Mouse (Mus musculus) frontal cortex, adult 2 months (tissue): ENCODE results near the gene Rex1bd. TPM values are rescaled to one million over a fixed set of nuclear protein-coding genes. Genes with fewer than 3 reads are reported as not detected.
"Not testable (repeated sequence)": the region's sequence is repeated elsewhere in the genome, so short reads cannot be mapped to it uniquely, and the experiment has no call there.

Experiments used
- DNase-seq, 2 experiments: peaks; one replicate each; pipeline ENCODE4 v3.0.0; 2022; ENCODE audit warnings: low spot score in 1 of 2; ENCODE audit errors: extremely low spot score in 1 of 2
- polyA plus RNA-seq: library from polyadenylated mRNA; depleted of rRNA; stranded (reverse); fragments of >200 nt; gene quantifications from 2 replicates; pipeline ENCODE4 v1.2.3, GENCODE M21; 2012

Rex1bd gene
- polyA plus RNA-seq, 1 experiment = 197 TPM

DNA sequence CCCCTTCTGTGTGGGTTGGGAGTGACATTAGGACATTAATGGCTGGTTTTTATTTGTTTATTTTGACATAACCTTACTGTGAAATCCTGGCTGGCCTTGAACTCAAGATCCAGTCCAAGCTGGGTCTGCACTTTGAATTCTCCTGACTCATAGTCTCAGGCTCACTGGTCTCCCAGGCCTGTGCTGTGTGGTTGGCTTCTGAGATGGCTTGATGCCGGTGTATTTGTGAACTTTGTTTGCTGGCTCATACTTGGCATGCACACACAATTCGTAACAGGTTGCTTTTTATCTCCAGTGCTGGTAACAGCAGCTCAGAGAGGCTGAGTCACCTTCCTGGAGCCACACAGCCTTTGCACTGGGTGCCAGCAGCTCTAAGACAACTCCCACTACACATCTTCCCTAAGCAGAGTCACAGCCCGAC is 23.2 kb upstream of the Rex1bd start:
- no peak for DNase-seq

DNA sequence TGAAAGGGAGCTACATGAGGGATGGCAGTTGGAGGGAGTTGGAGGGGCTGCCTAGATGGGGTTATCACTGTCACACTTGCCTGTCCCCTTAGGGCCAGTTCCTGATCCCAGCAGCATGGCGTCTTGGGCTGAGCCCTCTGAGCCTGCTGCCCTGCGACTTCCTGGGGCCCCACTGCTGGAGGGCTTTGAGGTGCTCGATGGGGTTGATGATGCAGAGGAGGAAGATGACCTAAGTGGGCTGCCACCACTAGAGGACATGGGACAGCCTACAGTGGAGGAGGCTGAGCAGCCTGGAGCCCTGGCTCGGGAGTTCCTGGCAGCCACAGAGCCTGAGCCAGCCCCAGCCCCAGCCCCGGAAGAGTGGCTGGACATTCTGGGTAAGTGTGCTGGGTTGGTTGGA is 22.7 kb upstream of the Rex1bd start:
- no peak for DNase-seq

DNA sequence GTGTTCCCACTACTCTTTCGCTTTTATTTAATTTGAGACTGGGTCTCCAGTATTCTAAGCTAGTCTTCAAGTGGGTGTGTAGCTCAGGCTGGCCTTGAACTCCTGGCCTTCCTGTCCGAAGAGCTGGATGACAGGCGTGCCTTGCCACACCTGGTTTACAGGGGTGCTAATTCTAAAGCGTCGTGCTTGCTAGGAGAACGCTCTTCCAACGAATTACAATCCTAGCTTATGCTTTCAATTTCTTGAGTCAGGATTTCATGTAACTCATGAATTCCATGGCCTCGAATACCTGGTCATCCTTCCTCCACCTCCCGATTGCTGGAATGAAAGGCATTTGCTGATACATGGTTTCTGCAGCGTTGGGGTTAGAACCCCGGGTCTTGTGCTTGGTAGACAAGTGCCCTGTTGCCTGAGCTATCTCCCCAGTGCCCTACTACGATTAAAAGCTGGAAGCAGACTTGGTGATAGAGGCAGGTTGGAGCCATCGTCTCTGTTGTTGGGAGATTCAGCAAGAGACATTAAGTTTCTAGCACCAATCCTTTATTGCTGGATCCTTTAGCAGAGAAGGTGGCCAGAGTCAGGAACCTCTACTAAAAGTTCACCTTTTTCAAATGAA is 21.7 kb upstream of the Rex1bd start:
- no peak for DNase-seq

DNA sequence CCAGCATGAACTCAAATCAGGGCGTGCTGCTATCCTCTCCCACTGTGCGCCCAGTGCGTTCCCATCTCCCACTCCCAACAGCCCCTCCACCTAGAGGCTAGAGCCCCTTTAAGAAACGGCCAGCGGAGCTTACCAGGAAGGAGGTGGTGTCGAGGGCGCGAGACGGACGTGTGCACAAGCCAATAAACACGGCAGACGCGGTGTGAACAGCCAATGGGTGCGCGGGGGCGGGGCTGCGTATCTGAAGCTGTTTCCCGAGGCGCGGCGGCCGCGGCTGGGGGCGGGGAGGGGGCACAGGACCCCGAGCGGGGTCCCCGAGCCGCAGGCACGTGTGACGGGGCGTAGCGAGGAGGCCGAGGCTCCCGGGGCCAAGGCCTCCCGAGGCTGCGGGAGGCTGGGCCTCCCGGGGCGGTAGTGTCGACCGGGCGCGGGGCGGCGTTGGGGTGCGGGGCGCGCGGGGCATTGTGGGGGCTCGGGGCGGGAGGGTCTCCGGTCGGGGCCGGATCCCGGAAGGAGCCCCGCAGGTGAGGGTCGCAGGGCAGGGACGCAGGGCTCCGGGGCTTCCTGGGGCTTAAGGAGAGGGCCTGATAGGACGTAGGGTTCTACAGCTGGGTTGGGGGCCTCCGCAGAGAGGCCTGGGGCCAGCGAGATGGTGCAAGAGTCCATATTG is 21.1 kb upstream of the Rex1bd start, which contains the start of the genes Fkbp8 and Kxd1:
Fkbp8 (plus strand) TSS at position 213 of the 670 bp plus-strand sequence.
Kxd1 (minus strand) TSS at position 445 of the 670 bp plus-strand sequence.
- peak; percentile 94 to 100 for DNase-seq

- DNase-seq = no peak
These were observed 20.6 kb upstream of the Rex1bd start for GRCm38 (mm10) chr8:70527111-70527511.

DNA sequence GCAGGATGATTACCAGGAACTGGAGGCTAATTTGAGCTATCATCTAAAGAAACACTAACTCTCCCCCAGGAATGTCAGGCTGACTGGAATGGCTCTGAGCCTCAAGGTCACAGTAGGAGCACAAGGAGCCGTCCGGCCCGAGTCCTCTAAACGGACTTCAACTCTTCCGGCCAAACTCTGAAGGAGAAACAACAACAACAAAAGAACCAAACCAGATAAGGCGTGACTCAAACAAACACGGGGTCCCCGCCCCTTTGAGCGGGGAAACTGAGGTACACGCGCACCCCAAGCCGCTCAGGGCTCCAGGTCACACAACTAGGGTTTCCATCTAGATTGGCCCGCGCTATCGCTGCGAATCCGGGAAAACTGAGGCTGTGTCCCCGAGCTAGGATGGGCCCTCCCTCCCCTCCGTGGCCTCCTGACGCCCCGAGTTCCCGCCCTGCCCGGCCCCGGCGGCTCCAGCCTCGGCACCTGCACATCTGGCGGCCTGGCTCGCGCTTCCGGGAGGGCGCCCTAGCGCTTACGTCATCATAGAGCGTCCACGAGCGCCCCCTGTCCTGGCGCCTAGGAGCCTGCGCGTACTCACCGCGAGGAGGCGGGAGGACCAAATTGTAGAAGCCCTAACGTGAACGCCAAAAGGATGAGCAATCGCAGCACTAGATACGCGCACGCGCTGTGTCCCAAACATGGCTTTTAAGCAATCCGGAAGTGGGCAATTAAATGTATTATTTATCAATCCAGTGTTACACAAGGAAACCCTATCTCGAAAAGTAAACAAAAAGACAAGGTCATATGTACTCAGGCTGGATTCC is 16.2 kb upstream of the Rex1bd start:
- peak; percentile 92 to 97 for DNase-seq

- no peak for DNase-seq
These were observed 13.1 kb upstream of the Rex1bd start for GRCm38 (mm10) chr8:70519606-70520005.

- DNase-seq = peak in 1 of 2 experiments; percentile 51
These were observed 12.5 kb upstream of the Rex1bd start for GRCm38 (mm10) chr8:70519043-70519442.

DNA sequence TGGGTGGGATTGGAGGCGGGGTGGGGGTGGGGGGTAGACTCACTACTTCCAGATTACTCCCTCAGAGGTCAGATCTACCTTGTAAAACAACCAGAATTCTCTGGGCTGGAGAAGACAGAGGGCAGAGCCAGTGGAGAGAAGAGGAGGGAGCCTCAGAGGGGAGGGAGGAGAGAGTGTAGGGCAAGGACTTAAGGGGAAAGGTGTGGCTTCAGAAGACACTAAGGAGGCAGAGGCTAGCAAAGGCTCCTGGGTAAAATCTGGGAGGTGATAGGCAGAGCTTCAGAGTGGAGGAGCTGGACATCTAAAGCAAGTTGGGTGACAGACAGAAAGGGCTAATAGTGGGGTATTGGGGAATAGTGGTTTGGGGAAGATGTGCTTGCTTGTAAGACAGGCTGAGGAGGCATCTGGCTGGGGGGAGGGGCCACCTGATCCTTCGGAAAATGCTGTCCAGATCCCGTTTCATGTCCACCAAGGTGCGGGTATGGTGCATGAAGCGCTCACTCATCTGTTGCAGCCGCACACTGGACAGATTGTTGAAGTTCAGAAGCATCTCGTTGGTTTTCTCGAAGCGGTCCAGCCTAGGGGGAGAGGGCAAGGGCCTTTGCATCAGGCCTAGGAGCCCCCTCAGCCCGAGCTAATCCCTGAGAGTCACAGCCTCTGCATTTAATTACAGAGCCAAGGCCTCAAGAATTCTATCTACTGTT is 11.5 kb upstream of the Rex1bd start:
- DNase-seq = no peak

DNA sequence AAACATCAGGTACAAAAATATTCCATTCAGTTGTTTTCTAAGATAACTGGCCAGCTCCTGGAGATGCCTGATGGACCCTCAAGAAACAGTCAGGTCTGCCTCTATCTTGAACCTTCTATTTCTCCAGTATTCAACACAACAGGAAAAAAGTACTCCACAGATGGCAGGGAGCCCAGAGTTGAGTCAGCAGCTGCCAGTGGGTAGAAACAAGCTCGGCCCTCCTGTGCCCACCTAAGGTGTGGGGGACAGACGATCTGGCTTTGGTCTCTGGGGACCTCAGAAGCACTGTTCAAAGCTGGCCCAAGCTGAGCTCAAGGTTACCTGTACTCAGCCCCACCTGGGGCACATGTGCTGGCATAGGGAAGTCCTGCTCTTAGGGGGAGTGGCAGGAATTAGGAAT is 6.9 kb upstream of the Rex1bd start:
- DNase-seq = peak in 1 of 2 experiments; percentile 78

GRCm38 (mm10) chr8:70512253-70512903 is 5.8 kb upstream of the Rex1bd start:
- DNase-seq = no peak

GRCm38 (mm10) chr8:70511770-70512169 is 5.2 kb upstream of the Rex1bd start:
- DNase-seq = no peak

DNA sequence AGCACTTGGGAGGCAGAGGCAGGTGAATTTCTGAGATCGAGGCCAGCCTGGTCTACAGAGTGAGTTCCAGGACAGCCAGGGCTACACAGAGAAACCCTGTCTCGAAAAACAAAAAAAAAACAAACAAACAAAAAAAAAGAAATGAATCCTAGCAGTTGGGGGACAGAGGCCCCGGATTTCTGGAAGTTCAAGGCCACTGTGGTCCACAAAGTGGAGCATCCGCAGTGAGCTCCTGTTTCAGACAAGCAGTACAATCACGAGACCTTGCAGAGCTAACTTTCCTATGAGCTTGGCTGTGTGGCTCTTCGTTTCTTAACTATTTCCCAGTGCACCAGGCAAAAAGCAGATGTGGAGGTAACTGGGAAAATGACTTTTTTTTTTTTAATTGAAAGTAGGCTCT is 4.6 kb upstream of the Rex1bd start:
- not testable (repeated sequence) for DNase-seq

DNA sequence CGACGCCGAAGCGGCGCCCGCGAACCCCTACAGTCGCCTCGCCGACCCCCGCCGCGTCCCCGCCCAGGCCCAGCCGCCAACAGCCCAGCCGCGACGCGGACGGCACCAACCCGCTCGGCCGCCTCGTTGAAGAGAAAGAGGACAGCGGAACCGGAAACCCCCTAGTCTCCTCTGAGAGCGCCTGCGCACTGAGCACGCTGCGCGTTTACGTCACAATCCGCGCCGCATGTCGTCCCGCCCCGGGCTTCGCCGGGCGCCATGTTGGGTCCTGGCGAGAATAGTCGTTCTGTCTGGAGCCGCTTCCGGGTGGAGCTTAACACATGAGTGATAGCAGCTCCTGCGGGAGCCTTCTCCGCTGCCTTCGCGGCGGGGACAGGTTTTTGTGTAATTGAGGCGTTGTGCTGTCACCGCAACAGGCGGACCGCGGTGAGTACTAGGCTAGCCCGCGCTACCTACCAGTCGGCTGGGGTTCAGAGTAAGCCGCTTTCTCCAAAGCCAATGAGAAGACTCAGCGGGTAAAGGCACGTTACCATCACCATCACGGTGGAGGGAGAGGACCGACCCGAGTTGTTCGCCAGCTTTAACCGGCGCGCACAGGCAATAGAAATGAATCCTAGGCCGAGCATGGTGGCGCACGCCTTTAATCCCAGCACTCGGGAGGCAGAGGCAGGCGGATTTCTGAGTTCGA is 3.8 kb upstream of the Rex1bd start, which contains the start of gene Uba52:
Uba52 (minus strand) TSS at position 574 of the 688 bp plus-strand sequence.
- peak; percentile 96 to 99 for DNase-seq

- no peak for DNase-seq
These were observed 2.9 kb upstream of the Rex1bd start for GRCm38 (mm10) chr8:70509281-70509952.

- no peak for DNase-seq
These were observed 458 bp upstream of the Rex1bd start for GRCm38 (mm10) chr8:70507027-70507393.

GRCm38 (mm10) chr8:70505698-70506327 is 739 bp downstream of the Rex1bd start:
- DNase-seq = no peak

- DNase-seq = peak in 1 of 2 experiments; percentile 95
These were observed 1.7 kb downstream of the Rex1bd start for GRCm38 (mm10) chr8:70504851-70505250.
